Mouse (Mus musculus): ENCODE measurements around the gene Chd2.

DNA sequence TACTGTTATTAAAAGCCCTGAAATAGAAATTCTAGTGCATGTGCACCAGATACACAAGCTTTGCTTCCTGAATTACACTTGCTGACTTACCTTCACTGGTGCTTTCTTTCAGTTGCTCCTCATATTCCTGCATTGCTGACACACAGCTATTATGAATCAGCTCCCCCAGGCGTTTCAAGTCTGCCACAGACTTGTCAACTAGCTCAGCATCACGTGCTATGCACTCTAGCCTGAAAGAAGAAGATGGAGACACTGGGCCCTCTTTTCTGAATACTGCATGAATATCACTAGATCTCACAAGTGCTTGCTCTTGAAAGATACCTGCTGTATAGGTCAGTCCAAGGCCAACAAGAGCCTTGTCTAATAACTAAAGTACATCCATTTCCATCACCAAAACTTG, 78.1 kb downstream of the Chd2 start:
- TF ChIP-seq CTCF (IDR thresholded peaks at IDR 0.05; ENCODE audit: low read depth, low read length): no peak
- no peak for TF ChIP-seq POLR2A (IDR thresholded peaks at IDR 0.05; ENCODE audit: extremely low read depth, insufficient read depth, low read length)

All from liver, adult 2 months (tissue).